Mouse (Mus musculus) CH12.LX (cell line): ENCODE data around the gene Magel2. TPM values are rescaled to one million over a fixed set of nuclear protein-coding genes. Genes with fewer than 3 reads are reported as not detected.

Experiments
- DNase-seq: peaks from one replicate; pipeline ENCODE4 v3.0.0-alpha.2; 2013; ENCODE audit errors: extremely low read depth
- H3K27ac ChIP-seq: 2 replicates; pipeline ENCODE4 v1.5.1; 2012; ENCODE audit warnings: low read depth, mild to moderate bottlenecking, control low read depth, moderate library complexity; ENCODE audit not compliant: insufficient read depth
- H3K27me3 ChIP-seq: replicated peaks from 2 replicates; pipeline ENCODE3; 2012; ENCODE audit warnings: inconsistent platforms
- H3K36me3 ChIP-seq, 2 experiments: replicated peaks in 1 of 2; 2 replicates each; pipeline versions ENCODE3 to v1.6.1; 2012; ENCODE audit warnings: inconsistent platforms in 1 of 2, low read length in 1 of 2, mild to moderate bottlenecking in 1 of 2, mixed read lengths in 1 of 2, moderate library complexity in 1 of 2; ENCODE audit not compliant: control insufficient read depth in 1 of 2, insufficient read depth in 1 of 2
- H3K4me1 ChIP-seq, 2 experiments: 2 replicates each; pipeline ENCODE4 v1.6.1; 2012; ENCODE audit warnings: inconsistent platforms in 1 of 2, moderate library complexity in 1 of 2; ENCODE audit not compliant: insufficient read depth in 2 of 2, control insufficient read depth in 1 of 2
- H3K4me2 ChIP-seq: 2 replicates; pipeline ENCODE4 v1.6.1; 2012; ENCODE audit warnings: low read depth, mild to moderate bottlenecking, control low read depth; ENCODE audit not compliant: poor library complexity, insufficient read depth, severe bottlenecking
- H3K4me3 ChIP-seq, 3 experiments: fragments of 150-350 bp in 1 of 3; sonication (generic) in 1 of 3; replicated peaks in 1 of 3; 2 replicates each; pipeline versions ENCODE3 to v1.5.1; 2011 to 2012; ENCODE audit warnings: low read depth in 2 of 3, low read length in 2 of 3, mild to moderate bottlenecking in 2 of 3, moderate library complexity in 2 of 3, control low read depth in 1 of 3, improper control_type of control experiment in 1 of 3, inconsistent platforms in 1 of 3, mixed read lengths in 1 of 3; ENCODE audit not compliant: poor library complexity in 1 of 3
- H3K79me2 ChIP-seq: replicated peaks from 2 replicates; pipeline ENCODE4 v1.6.1; 2012; ENCODE audit warnings: mild to moderate bottlenecking, moderate library complexity; ENCODE audit not compliant: control insufficient read depth, poor library complexity, insufficient read depth, severe bottlenecking; ENCODE audit errors: extremely low read depth
- H3K9ac ChIP-seq: 2 replicates; pipeline ENCODE4 v1.6.1; 2012; ENCODE audit warnings: low read depth, mild to moderate bottlenecking, control low read depth, moderate library complexity; ENCODE audit not compliant: insufficient read depth
- H3K9me3 ChIP-seq: replicated peaks from 2 replicates; pipeline ENCODE3; 2012; ENCODE audit warnings: low read length, inconsistent platforms, mixed read lengths
- BHLHE40 ChIP-seq: IDR thresholded peaks from 2 replicates; pipeline ENCODE4 v1.6.1; 2011; ENCODE audit warnings: mild to moderate bottlenecking, low read depth, low read length, improper control_type of control experiment
- CHD2 ChIP-seq: IDR thresholded peaks from 2 replicates; pipeline ENCODE4 v1.6.1; 2011; ENCODE audit warnings: low read length, improper control_type of control experiment
- EP300 ChIP-seq: IDR thresholded peaks from 2 replicates; pipeline ENCODE4 v1.6.1; 2011; ENCODE audit warnings: low read length, improper control_type of control experiment
- GABPA ChIP-seq: IDR thresholded peaks from 2 replicates; pipeline ENCODE4 v1.6.1; 2012; ENCODE audit warnings: low read depth, low read length, improper control_type of control experiment, inconsistent platforms; ENCODE audit not compliant: insufficient replicate concordance
- HCFC1 ChIP-seq: IDR thresholded peaks from 2 replicates; pipeline ENCODE4 v1.6.1; 2012; ENCODE audit warnings: low read depth, mild to moderate bottlenecking, inconsistent platforms, low read length, improper control_type of control experiment
- IRF4 ChIP-seq: IDR thresholded peaks from 2 replicates; pipeline ENCODE4 v1.6.1; 2014; ENCODE audit warnings: low read depth, mild to moderate bottlenecking, inconsistent platforms, low read length, improper control_type of control experiment
- JUN ChIP-seq: IDR thresholded peaks from 2 replicates; pipeline ENCODE4 v1.6.1; 2011; ENCODE audit warnings: low read depth, mild to moderate bottlenecking, low read length, improper control_type of control experiment, moderate library complexity; ENCODE audit not compliant: insufficient read depth
- KAT2A ChIP-seq: IDR thresholded peaks from 2 replicates; pipeline ENCODE4 v1.6.1; 2012; ENCODE audit warnings: low read length, improper control_type of control experiment, inconsistent platforms; ENCODE audit not compliant: insufficient replicate concordance
- MAFK ChIP-seq: IDR thresholded peaks from 2 replicates; pipeline ENCODE4 v1.6.1; 2011; ENCODE audit warnings: low read length, improper control_type of control experiment; ENCODE audit not compliant: insufficient replicate concordance
- MAX ChIP-seq: IDR thresholded peaks from 2 replicates; pipeline ENCODE4 v1.6.1; 2011; ENCODE audit warnings: low read length, improper control_type of control experiment
- MAZ ChIP-seq: IDR thresholded peaks from 2 replicates; pipeline ENCODE4 v1.6.1; 2012; ENCODE audit warnings: low read depth, mild to moderate bottlenecking, inconsistent platforms, low read length, improper control_type of control experiment, moderate library complexity
- MEF2A ChIP-seq: IDR thresholded peaks from 2 replicates; pipeline ENCODE4 v1.6.1; 2014; ENCODE audit warnings: low read depth, mild to moderate bottlenecking, inconsistent platforms, low read length, improper control_type of control experiment, borderline replicate concordance
- NELFE ChIP-seq: IDR thresholded peaks from 2 replicates; pipeline ENCODE4 v1.6.1; 2011; ENCODE audit warnings: low read depth, low read length, improper control_type of control experiment
- NRF1 ChIP-seq: IDR thresholded peaks from 2 replicates; pipeline ENCODE4 v1.6.1; 2014; ENCODE audit warnings: low read depth, mild to moderate bottlenecking, inconsistent platforms, low read length, improper control_type of control experiment, moderate library complexity
- POLR2A ChIP-seq: IDR thresholded peaks from 2 replicates; pipeline ENCODE4 v1.6.1; 2011; ENCODE audit warnings: low read depth, mild to moderate bottlenecking, improper control_type of control experiment, low read length
- POLR2AphosphoS2 ChIP-seq: IDR thresholded peaks from 2 replicates; pipeline ENCODE4 v1.6.1; 2011; ENCODE audit warnings: low read depth, low read length, improper control_type of control experiment
- RAD21 ChIP-seq: IDR thresholded peaks from 2 replicates; pipeline ENCODE4 v1.6.1; 2011; ENCODE audit warnings: low read depth, mild to moderate bottlenecking, low read length, improper control_type of control experiment, moderate library complexity
- RCOR1 ChIP-seq: conservative IDR thresholded peaks from 2 replicates; pipeline ENCODE4 v1.6.1; 2012; ENCODE audit warnings: low read depth, mild to moderate bottlenecking, inconsistent platforms, low read length, improper control_type of control experiment
- SIN3A ChIP-seq: IDR thresholded peaks from 2 replicates; pipeline ENCODE4 v1.6.1; 2012; ENCODE audit warnings: low read length, improper control_type of control experiment, inconsistent platforms
- SMC3 ChIP-seq: IDR thresholded peaks from 2 replicates; pipeline ENCODE4 v1.6.1; 2011; ENCODE audit warnings: low read depth, low read length, improper control_type of control experiment
- TBP ChIP-seq: conservative IDR thresholded peaks from 2 replicates; pipeline ENCODE4 v1.6.1; 2011; ENCODE audit warnings: low read depth, low read length, improper control_type of control experiment
- USF1 ChIP-seq: IDR thresholded peaks from 2 replicates; pipeline ENCODE4 v1.6.1; 2014; ENCODE audit warnings: low read depth, mild to moderate bottlenecking, inconsistent platforms, low read length, improper control_type of control experiment
- USF2 ChIP-seq: conservative IDR thresholded peaks from 2 replicates; pipeline ENCODE4 v1.6.1; 2011; ENCODE audit warnings: low read depth, low read length, improper control_type of control experiment
- ZC3H11A ChIP-seq: IDR thresholded peaks from 2 replicates; pipeline ENCODE4 v1.6.1; 2012; ENCODE audit warnings: low read depth, mild to moderate bottlenecking, inconsistent platforms, low read length, improper control_type of control experiment
- ZMIZ1 ChIP-seq: IDR thresholded peaks from 2 replicates; pipeline ENCODE4 v1.6.1; 2012; ENCODE audit warnings: low read depth, mild to moderate bottlenecking, inconsistent platforms, low read length, improper control_type of control experiment
- ZNF384 ChIP-seq: IDR thresholded peaks from 2 replicates; pipeline ENCODE4 v1.6.1; 2012; ENCODE audit warnings: low read depth, low read length, improper control_type of control experiment, inconsistent platforms
- dilution Hi-C: fragments of 300-500 bp; cut with MboI; formaldehyde crosslinking; loops from 2 replicates; pipeline ENCODE4 v1.14.3; 2020; ENCODE audit warnings: low sequenced_read_pairs; ENCODE audit not compliant: extremely low pct_unique_long_range_greater_than_20kb, extremely low pct_ligation_motif_present
- in situ Hi-C: fragments of 300-500 bp; cut with MboI; formaldehyde crosslinking; loops from 3 replicates; pipeline ENCODE4 v1.14.3; 2019; ENCODE audit warnings: low sequenced_read_pairs, low pct_ligation_motif_present, low pct_unique_long_range_greater_than_20kb, mixed read lengths
- polyA plus RNA-seq: library from polyadenylated mRNA; unstranded; fragments of >175 nt; gene quantifications from 2 replicates; pipeline ENCODE4 v1.2.1, GENCODE M21; 2012; ENCODE audit warnings: low read depth; ENCODE audit not compliant: insufficient read length
- total RNA-seq, 2 experiments: library from RNA; depleted of rRNA; stranded (reverse); fragments of 300-350 nt in 1 of 2; fragments of >200 nt in 1 of 2; gene quantifications; 2 replicates each; pipeline ENCODE4 v1.2.3; 2012 to 2014

Gene Magel2
- total and polyA plus RNA-seq, 3 experiments, result not detected

DNA sequence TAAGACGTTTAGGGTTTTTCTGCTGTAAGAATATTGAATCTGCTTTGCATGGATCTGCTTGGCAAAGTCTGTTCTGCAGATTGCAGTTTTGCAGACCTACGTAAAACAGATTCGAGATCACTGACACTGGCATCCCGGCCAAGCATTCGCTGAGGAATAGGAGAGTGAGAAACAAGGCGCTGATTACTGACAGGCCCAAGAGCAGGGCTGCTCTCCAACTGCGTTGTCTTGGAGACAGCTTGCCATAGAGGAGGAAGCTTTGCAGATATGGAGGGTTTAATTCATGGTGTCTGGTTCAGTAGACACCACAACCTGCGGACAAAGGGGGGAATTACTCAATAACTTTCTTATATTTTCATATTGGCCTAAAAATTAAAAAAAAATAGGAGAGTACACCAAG is 25.5 kb upstream of the Magel2 start:
- peaks cover 34% of the 10 kb centered on the region for H3K9me3 ChIP-seq
- H3K27me3 ChIP-seq, result no peaks in the 10 kb centered on the region
- in situ Hi-C loops (no loop called here), dilution Hi-C loops (no loop called here)
- H3K4me1 ChIP-seq, result no peaks in the 10 kb centered on the region
- H3K27ac ChIP-seq, result no peak overlapping the region
- H3K36me3 ChIP-seq, result no peaks in the 10 kb centered on the region
- H3K9ac ChIP-seq, result no peak overlapping the region
- no peak overlapping the region for H3K4me2 ChIP-seq
- no peaks in the 10 kb centered on the region for H3K79me2 ChIP-seq
- TF ChIP-seq USF1, result no peak
- TF ChIP-seq HCFC1, result no peak
- TF ChIP-seq NRF1, result no peak
- no peak for TF ChIP-seq POLR2AphosphoS2
- no peak for TF ChIP-seq TBP
- no peak for TF ChIP-seq RCOR1
- TF ChIP-seq MAFK, result no peak
- no peak for DNase-seq
- no peak overlapping the region for H3K4me3 ChIP-seq

DNA sequence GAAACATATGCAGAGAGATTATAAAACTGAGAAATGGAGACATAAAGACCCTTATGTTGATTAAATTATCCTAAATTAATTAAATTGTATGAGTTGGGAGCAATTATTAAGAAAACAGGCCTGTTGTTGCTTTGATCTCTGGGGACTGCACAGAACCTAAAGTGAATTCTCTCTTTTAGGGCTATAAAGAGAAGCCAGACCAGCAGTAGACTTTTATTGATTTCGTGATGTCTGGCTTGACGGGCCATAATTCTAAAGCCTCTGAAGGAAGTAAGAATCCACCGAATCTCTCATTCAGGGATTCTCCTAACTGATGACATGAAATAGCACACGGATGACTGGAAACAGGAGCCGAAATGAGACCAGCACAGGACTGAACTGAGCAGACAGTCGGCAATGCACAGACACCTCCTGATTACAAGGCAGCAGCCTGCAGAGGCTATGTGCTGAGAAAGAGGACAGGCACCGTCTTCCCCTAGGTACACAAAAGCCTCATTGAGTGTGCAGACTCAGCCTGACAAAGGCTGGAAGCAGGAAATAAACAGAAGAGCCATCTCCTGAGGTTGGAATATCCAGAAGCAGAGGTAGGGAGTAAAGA is 11.7 kb upstream of the Magel2 start:
- dilution Hi-C loops, result no loop called here

GRCm38 (mm10) chr7:62366730-62367129 is 10.1 kb upstream of the Magel2 start:
- Histone ChIP-seq H3K4me1 (no peaks in the 10 kb centered on the region), H3K27me3 (no peaks in the 10 kb centered on the region), H3K79me2 (no peaks in the 10 kb centered on the region), H3K9me3 (peaks cover 24% of the 10 kb centered on the region), H3K36me3 (no peaks in the 10 kb centered on the region), H3K4me2 (no peak overlapping the region), H3K27ac (no peak overlapping the region), H3K9ac (no peak overlapping the region)
- in situ Hi-C loops (no loop called here), dilution Hi-C loops (no loop called here)
- no peak for DNase-seq
- TF ChIP-seq ZC3H11A (no peak), NRF1 (no peak), SMC3 (no peak), MEF2A (no peak), JUN (no peak), POLR2A (no peak), TBP (no peak), KAT2A (no peak), MAZ (no peak), CHD2 (no peak), MAX (no peak), ZMIZ1 (no peak), RCOR1 (no peak), IRF4 (no peak)
- TF ChIP-seq, all 38 proteins: peak for 0
- H3K4me3 ChIP-seq, result no peak overlapping the region

More for the DNA sequence above, 11.7 kb upstream of the Magel2 start:
- Histone ChIP-seq H3K4me3 (no peak overlapping the region), H3K9ac (no peak overlapping the region), H3K36me3 (no peaks in the 10 kb centered on the region), H3K9me3 (peaks cover 22% of the 10 kb centered on the region), H3K27me3 (no peaks in the 10 kb centered on the region), H3K4me2 (no peak overlapping the region), H3K79me2 (no peaks in the 10 kb centered on the region), H3K27ac (no peak overlapping the region), H3K4me1 (no peaks in the 10 kb centered on the region)
- in situ Hi-C loops, result no loop called here
- TF ChIP-seq NELFE (no peak), SIN3A (no peak), MAFK (no peak), BHLHE40 (no peak), RAD21 (no peak), CHD2 (no peak), GABPA (no peak), EP300 (no peak), ZNF384 (no peak), USF2 (no peak)
- DNase-seq, result no peak
